In genomic region chr19:22272916-22273315, GRCm38 (mm10) we compare ENCODE assay signal across 14 mouse cellular contexts.
DNase-seq lines count a peak whose midpoint lies in the region; ATAC-seq lines count a peak whose summit lies in the region.
"Had no signal": no experiment of that assay in that cellular context is flagged by ENCODE, and none has a peak within 500 bp of the region (broad histone marks: within the 10 kb centered on the region; RNA-seq: fewer than 3 reads in every experiment).

No protein-coding gene starts in this region.

- no peak for DNase-seq in frontal cortex, postnatal 10 days (ENCODE audit: low spot score in 2 of 2)
- peak; percentile 15 for DNase-seq in hindbrain, embryonic 10.5 days (ENCODE audit: low spot score)
- peak; percentile 1 for DNase-seq in right cerebral cortex, adult 18-20 months
- DNase-seq in right cerebral cortex, postnatal 10 days (ENCODE audit: low spot score in 2 of 2): no peak
- peak; percentile 41 for DNase-seq in mesoderm, embryonic 11.5 days (ENCODE audit: low read depth, low spot score)
- DNase-seq in MN1 (ENCODE audit: low spot score): no peak
- DNase-seq: cerebellum, adult 11-12 months; liver, embryonic 13.5 days; right cerebral cortex, postnatal 14 days had no signal

- WGBS in hindbrain, embryonic 10.5 days: 66% methylated on average over 5 of the region's 5 CpGs
- WGBS in hindbrain, embryonic 12.5 days: 58% methylated on average over 5 of the region's 5 CpGs

- no peak overlapping the region for H3K9ac ChIP-seq in hindbrain, embryonic 12.5 days
- H3K9ac ChIP-seq: forebrain, embryonic 12.5 days; liver, embryonic 13.5 days had no signal

- H3K27ac ChIP-seq in hindbrain, embryonic 10.5 days: no peak overlapping the region
- H3K27ac ChIP-seq in hindbrain, embryonic 12.5 days: no peak overlapping the region
- H3K27ac ChIP-seq: forebrain, embryonic 12.5 days; liver, embryonic 13.5 days had no signal

- no peak overlapping the region for H3K4me3 ChIP-seq in hindbrain, embryonic 10.5 days
- H3K4me3 ChIP-seq in hindbrain, embryonic 12.5 days: no peak overlapping the region
- H3K4me3 ChIP-seq: forebrain, embryonic 12.5 days; liver, embryonic 13.5 days had no signal

- H3K27me3 ChIP-seq in hindbrain, embryonic 10.5 days (ENCODE audit: insufficient read depth, poor library complexity, severe bottlenecking): no peaks in the 10 kb centered on the region
- H3K27me3 ChIP-seq in hindbrain, embryonic 12.5 days: no peaks in the 10 kb centered on the region
- H3K27me3 ChIP-seq: forebrain, embryonic 12.5 days; liver, embryonic 13.5 days had no signal

- H3K4me1 ChIP-seq in hindbrain, embryonic 10.5 days (replicated peaks): no peaks in the 10 kb centered on the region
- no peaks in the 10 kb centered on the region for H3K4me1 ChIP-seq in hindbrain, embryonic 12.5 days
- H3K4me1 ChIP-seq: forebrain, embryonic 12.5 days; liver, embryonic 13.5 days had no signal

- no peaks in the 10 kb centered on the region for H3K9me3 ChIP-seq in hindbrain, embryonic 10.5 days
- H3K9me3 ChIP-seq in hindbrain, embryonic 12.5 days (replicated peaks): no peaks in the 10 kb centered on the region
- H3K9me3 ChIP-seq: forebrain, embryonic 12.5 days; liver, embryonic 13.5 days had no signal

- ATAC-seq in frontal cortex, adult (ENCODE audit: low TSS enrichment): 0 out of 2 replicates have a peak, but pooled peaks have one; percentile 50
- no peak for ATAC-seq in hindbrain, embryonic 12.5 days (ENCODE audit: low FRiP score)
- ATAC-seq: intestine, embryonic 16.5 days; midbrain, embryonic 16.5 days had no signal

- no peak overlapping the region for H3K4me2 ChIP-seq in hindbrain, embryonic 12.5 days (replicated peaks)
- H3K4me2 ChIP-seq: forebrain, embryonic 12.5 days; liver, embryonic 13.5 days had no signal

- no peaks in the 10 kb centered on the region for H3K36me3 ChIP-seq in hindbrain, embryonic 10.5 days
- no peaks in the 10 kb centered on the region for H3K36me3 ChIP-seq in hindbrain, embryonic 12.5 days
- H3K36me3 ChIP-seq: forebrain, embryonic 12.5 days; liver, embryonic 13.5 days had no signal

Comparison
In these comparisons a context has a peak if more than half of its experiments do, and no peak if none do; other contexts are left out.
1. DNase-seq: peak in hindbrain, embryonic 10.5 days (single experiment), right cerebral cortex, adult 18-20 months (single experiment) and mesoderm, embryonic 11.5 days (single experiment); none in frontal cortex, postnatal 10 days (0 of 2), right cerebral cortex, postnatal 10 days (0 of 2) and MN1 (single experiment).